Mouse (Mus musculus): Measurements from ENCODE around the gene Nle1. TPM values are rescaled to one million over a fixed set of nuclear protein-coding genes. Genes with fewer than 3 reads are reported as not detected.

Nle1 gene
- polyA plus RNA-seq, 1 experiment from 2014 or later: 28.5 TPM

- ATAC-seq (ENCODE audit: insufficient read depth, low FRiP score): no peak
- WGBS: 92% methylated on average over 5 of the region's 5 CpGs
Observed at GRCm38 (mm10) chr11:82899720-82900119, 8.5 kb downstream of the Nle1 start.

GRCm38 (mm10) chr11:82897478-82897877 lies 10.7 kb downstream of the Nle1 start:
- no peak overlapping the region for H3K9ac ChIP-seq (ENCODE audit: low read length)

More at GRCm38 (mm10) chr11:82899720-82900119, 8.5 kb downstream of the Nle1 start:
- H3K4me1 ChIP-seq (ENCODE audit: control insufficient read depth, insufficient read depth, low read length): no peaks in the 10 kb centered on the region
- H3K4me2 ChIP-seq (ENCODE audit: low read depth, low read length): no peak overlapping the region
- no peak overlapping the region for H3K9ac ChIP-seq (ENCODE audit: low read length)
- no peak overlapping the region for H3K4me3 ChIP-seq (replicated peaks; ENCODE audit: low read length)
- no peak overlapping the region for H3K27ac ChIP-seq (ENCODE audit: low read length)
- H3K9me3 ChIP-seq (replicated peaks; ENCODE audit: control insufficient read depth, low read length): no peaks in the 10 kb centered on the region
- H3K27me3 ChIP-seq (ENCODE audit: control insufficient read depth, insufficient read depth, low read length): no peaks in the 10 kb centered on the region
- H3K36me3 ChIP-seq (ENCODE audit: control insufficient read depth, insufficient read depth, low read length): peaks cover 12% of the 10 kb centered on the region

GRCm38 (mm10) chr11:82891936-82892335 lies 16.3 kb downstream of the Nle1 start, which contains the start of gene Fndc8:
Gene Fndc8 (plus strand): TSS chr11:82892124.
- no peak within 1 kb of the TSS for H3K27ac ChIP-seq (ENCODE audit: low read length)
- H3K36me3 ChIP-seq (ENCODE audit: control insufficient read depth, insufficient read depth, low read length): no peaks in the 10 kb centered on the region
- 51% methylated on average over 7 of the region's 7 CpGs for WGBS
- peak within 1 kb of the TSS; percentile 35; the same call in 1 of the 2 replicates for H3K9ac ChIP-seq (ENCODE audit: low read length)
- H3K4me3 ChIP-seq (replicated peaks; ENCODE audit: low read length): no peak within 1 kb of the TSS
- H3K4me2 ChIP-seq (ENCODE audit: low read depth, low read length): no peak within 1 kb of the TSS
- ATAC-seq (ENCODE audit: insufficient read depth, low FRiP score): no peak
- H3K4me1 ChIP-seq (ENCODE audit: control insufficient read depth, insufficient read depth, low read length): peaks cover 14% of the 10 kb centered on the region
- H3K9me3 ChIP-seq (replicated peaks; ENCODE audit: control insufficient read depth, low read length): no peaks in the 10 kb centered on the region
- no peaks in the 10 kb centered on the region for H3K27me3 ChIP-seq (ENCODE audit: control insufficient read depth, insufficient read depth, low read length)

More at GRCm38 (mm10) chr11:82897478-82897877, 10.7 kb downstream of the Nle1 start:
- Histone ChIP-seq H3K27me3 (ENCODE audit: control insufficient read depth, insufficient read depth, low read length) (no peaks in the 10 kb centered on the region), H3K9me3 (replicated peaks; ENCODE audit: control insufficient read depth, low read length) (no peaks in the 10 kb centered on the region), H3K4me3 (replicated peaks; ENCODE audit: low read length) (no peak overlapping the region), H3K4me2 (ENCODE audit: low read depth, low read length) (no peak overlapping the region), H3K4me1 (ENCODE audit: control insufficient read depth, insufficient read depth, low read length) (no peaks in the 10 kb centered on the region), H3K36me3 (ENCODE audit: control insufficient read depth, insufficient read depth, low read length) (peaks cover 8% of the 10 kb centered on the region), H3K27ac (ENCODE audit: low read length) (no peak overlapping the region)
- ATAC-seq (ENCODE audit: insufficient read depth, low FRiP score): no peak
- WGBS: 85% methylated on average over 10 of the region's 10 CpGs

GRCm38 (mm10) chr11:82890342-82890762 lies 17.9 kb downstream of the Nle1 start, which contains the start of gene Rad51d:
Gene Rad51d (minus strand): TSS chr11:82890614.
- Histone ChIP-seq H3K36me3 (ENCODE audit: control insufficient read depth, insufficient read depth, low read length) (no peaks in the 10 kb centered on the region), H3K27me3 (ENCODE audit: control insufficient read depth, insufficient read depth, low read length) (no peaks in the 10 kb centered on the region), H3K4me1 (ENCODE audit: control insufficient read depth, insufficient read depth, low read length) (peaks cover 14% of the 10 kb centered on the region), H3K4me2 (ENCODE audit: low read depth, low read length) (peak within 1 kb of the TSS; percentile 93), H3K27ac (ENCODE audit: low read length) (peak within 1 kb of the TSS; percentile 83), H3K4me3 (replicated peaks; ENCODE audit: low read length) (peak within 1 kb of the TSS; percentile 76), H3K9me3 (replicated peaks; ENCODE audit: control insufficient read depth, low read length) (no peaks in the 10 kb centered on the region), H3K9ac (ENCODE audit: low read length) (peak within 1 kb of the TSS; percentile 91)
- ATAC-seq (ENCODE audit: insufficient read depth, low FRiP score): peak; percentile 94
- under 1% methylated on average over 26 of the region's 26 CpGs for WGBS

GRCm38 (mm10) chr11:82889524-82890341 lies 18.5 kb downstream of the Nle1 start:
- 4% methylated on average over 31 of the region's 31 CpGs for WGBS
- no peaks in the 10 kb centered on the region for H3K27me3 ChIP-seq (ENCODE audit: control insufficient read depth, insufficient read depth, low read length)

GRCm38 (mm10) chr11:82888491-82888946 lies 19.7 kb downstream of the Nle1 start:
- peak overlapping the region; percentile 76 for H3K4me3 ChIP-seq (replicated peaks; ENCODE audit: low read length)
- 0 out of 2 replicates have a peak, but pooled peaks have one; percentile 6 for ATAC-seq (ENCODE audit: insufficient read depth, low FRiP score)
- peak overlapping the region; percentile 93 for H3K4me2 ChIP-seq (ENCODE audit: low read depth, low read length)
- no peaks in the 10 kb centered on the region for H3K36me3 ChIP-seq (ENCODE audit: control insufficient read depth, insufficient read depth, low read length)
- H3K4me1 ChIP-seq (ENCODE audit: control insufficient read depth, insufficient read depth, low read length): peaks cover 14% of the 10 kb centered on the region
- no peaks in the 10 kb centered on the region for H3K27me3 ChIP-seq (ENCODE audit: control insufficient read depth, insufficient read depth, low read length)
- no peak overlapping the region for H3K27ac ChIP-seq (ENCODE audit: low read length)
- H3K9me3 ChIP-seq (replicated peaks; ENCODE audit: control insufficient read depth, low read length): no peaks in the 10 kb centered on the region
- 23% methylated on average over 10 of the region's 10 CpGs for WGBS
- peak overlapping the region; percentile 91 for H3K9ac ChIP-seq (ENCODE audit: low read length)

More at GRCm38 (mm10) chr11:82889524-82890341, 18.5 kb downstream of the Nle1 start:
- Histone ChIP-seq H3K4me1 (ENCODE audit: control insufficient read depth, insufficient read depth, low read length) (peaks cover 14% of the 10 kb centered on the region), H3K4me2 (ENCODE audit: low read depth, low read length) (peak overlapping the region; percentile 93), H3K36me3 (ENCODE audit: control insufficient read depth, insufficient read depth, low read length) (no peaks in the 10 kb centered on the region), H3K4me3 (replicated peaks; ENCODE audit: low read length) (peak overlapping the region; percentile 76), H3K9ac (ENCODE audit: low read length) (peak overlapping the region; percentile 91), H3K9me3 (replicated peaks; ENCODE audit: control insufficient read depth, low read length) (no peaks in the 10 kb centered on the region), H3K27ac (ENCODE audit: low read length) (peak overlapping the region; percentile 83)
- peak; percentile 61; the same call in 1 of the 2 replicates for ATAC-seq (ENCODE audit: insufficient read depth, low FRiP score)

- peaks cover 14% of the 10 kb centered on the region for H3K4me1 ChIP-seq (ENCODE audit: control insufficient read depth, insufficient read depth, low read length)
- ATAC-seq (ENCODE audit: insufficient read depth, low FRiP score): no peak
- H3K27ac ChIP-seq (ENCODE audit: low read length): no peak overlapping the region
- no peak overlapping the region for H3K9ac ChIP-seq (ENCODE audit: low read length)
- H3K4me2 ChIP-seq (ENCODE audit: low read depth, low read length): no peak overlapping the region
- peaks cover under 1% of the 10 kb centered on the region; the same call in 1 of the 2 replicates for H3K36me3 ChIP-seq (ENCODE audit: control insufficient read depth, insufficient read depth, low read length)
- H3K4me3 ChIP-seq (replicated peaks; ENCODE audit: low read length): no peak overlapping the region
- H3K27me3 ChIP-seq (ENCODE audit: control insufficient read depth, insufficient read depth, low read length): no peaks in the 10 kb centered on the region
- WGBS: 89% methylated on average over 3 of the region's 3 CpGs
- H3K9me3 ChIP-seq (replicated peaks; ENCODE audit: control insufficient read depth, low read length): no peaks in the 10 kb centered on the region
Observed at GRCm38 (mm10) chr11:82886559-82886958, 21.7 kb downstream of the Nle1 start.

- Histone ChIP-seq H3K36me3 (ENCODE audit: control insufficient read depth, insufficient read depth, low read length) (peaks cover 2% of the 10 kb centered on the region; the same call in 1 of the 2 replicates), H3K4me2 (ENCODE audit: low read depth, low read length) (no peak overlapping the region), H3K4me1 (ENCODE audit: control insufficient read depth, insufficient read depth, low read length) (0 out of 2 replicates have a peak, but pooled peaks cover under 1% of the 10 kb centered on the region), H3K4me3 (replicated peaks; ENCODE audit: low read length) (no peak overlapping the region), H3K9me3 (replicated peaks; ENCODE audit: control insufficient read depth, low read length) (no peaks in the 10 kb centered on the region), H3K9ac (ENCODE audit: low read length) (no peak overlapping the region), H3K27me3 (ENCODE audit: control insufficient read depth, insufficient read depth, low read length) (no peaks in the 10 kb centered on the region), H3K27ac (ENCODE audit: low read length) (no peak overlapping the region)
- 75% methylated on average over 8 of the region's 8 CpGs for WGBS
- ATAC-seq (ENCODE audit: insufficient read depth, low FRiP score): no peak
Observed at GRCm38 (mm10) chr11:82883180-82883579, 25.0 kb downstream of the Nle1 start.
